Mouse (Mus musculus) lung, postnatal 14 days (tissue): ENCODE measurements around the gene Urah.

Experiments
- DNase-seq: peaks from one replicate; pipeline ENCODE4 v3.0.0; 2021

Urah gene

DNA sequence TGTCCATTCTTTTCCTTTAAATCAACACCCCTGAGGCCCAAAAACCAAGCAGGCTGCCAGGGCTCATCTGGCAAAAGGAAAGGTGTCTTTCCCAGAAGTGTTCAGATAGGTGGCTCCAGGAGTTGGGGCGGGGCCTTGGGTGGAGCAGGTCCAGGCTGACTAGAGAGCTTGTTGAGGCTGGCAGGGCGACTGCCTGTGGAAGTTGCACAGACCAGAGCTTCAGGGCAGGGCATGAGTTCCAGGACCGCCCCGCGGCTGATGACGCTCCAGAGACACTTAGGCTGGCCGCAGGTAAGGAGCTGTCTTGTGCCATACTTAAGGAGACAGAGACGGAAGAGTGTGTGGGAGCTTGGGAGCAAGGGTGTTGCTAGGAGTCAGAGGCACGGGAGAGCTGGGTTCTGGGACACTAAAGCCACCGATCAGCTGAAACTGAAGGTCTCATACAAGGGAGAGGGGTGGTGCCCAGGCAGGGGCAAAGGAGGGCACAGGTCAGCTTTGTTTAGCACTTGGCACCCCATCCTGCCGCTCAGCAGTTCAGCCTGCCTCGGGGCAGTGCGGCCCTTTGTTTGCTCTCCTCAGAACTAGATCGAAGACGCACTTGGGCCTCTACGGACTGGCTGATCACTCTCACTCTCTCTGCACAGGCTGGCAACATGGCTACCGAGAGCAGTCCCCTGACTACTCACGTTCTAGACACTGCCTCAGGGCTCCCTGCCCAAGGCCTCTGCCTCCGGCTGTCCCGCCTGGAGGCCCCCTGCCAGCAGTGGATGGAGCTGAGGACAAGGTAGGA, at the start of gene Urah:
Urah (plus strand) TSS at position 51 of the 790 bp plus-strand sequence.
- DNase-seq, result peak; percentile 31

DNA sequence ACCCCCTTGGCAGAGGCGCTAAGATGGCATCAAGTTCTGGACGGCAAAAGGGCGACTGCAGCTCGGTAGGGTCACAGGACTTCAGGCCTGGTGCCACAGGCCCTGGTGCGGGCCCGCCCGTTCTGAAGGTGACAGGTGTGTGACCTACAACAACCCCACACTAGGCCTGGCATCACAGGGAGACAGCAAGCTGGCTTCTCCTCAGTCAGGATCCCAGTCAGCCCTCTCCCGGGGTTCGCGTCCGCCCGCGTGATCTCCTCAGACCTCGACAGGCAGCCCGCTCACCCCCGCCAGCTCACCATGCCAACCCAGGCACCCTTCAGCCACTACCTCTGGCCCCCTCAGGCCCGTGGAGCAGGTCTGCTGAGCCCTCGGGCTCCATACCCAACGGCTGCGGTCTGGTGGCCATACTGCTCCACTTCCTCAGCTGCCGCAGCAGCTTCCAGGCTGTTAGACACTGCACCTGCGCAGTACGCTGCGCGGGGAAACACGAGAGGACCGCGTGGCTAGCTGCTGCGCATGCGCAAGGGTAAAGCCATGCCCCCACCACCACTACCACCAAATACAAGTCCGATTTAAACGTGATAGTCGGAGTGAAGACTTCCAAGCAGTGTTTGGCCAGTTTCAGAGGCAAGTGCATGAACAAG, 47.3 kb upstream of the Urah start, which contains the start of gene Syce1:
Syce1 (minus strand) TSS at position 447 of the 647 bp plus-strand sequence.
- no peak for DNase-seq

DNA sequence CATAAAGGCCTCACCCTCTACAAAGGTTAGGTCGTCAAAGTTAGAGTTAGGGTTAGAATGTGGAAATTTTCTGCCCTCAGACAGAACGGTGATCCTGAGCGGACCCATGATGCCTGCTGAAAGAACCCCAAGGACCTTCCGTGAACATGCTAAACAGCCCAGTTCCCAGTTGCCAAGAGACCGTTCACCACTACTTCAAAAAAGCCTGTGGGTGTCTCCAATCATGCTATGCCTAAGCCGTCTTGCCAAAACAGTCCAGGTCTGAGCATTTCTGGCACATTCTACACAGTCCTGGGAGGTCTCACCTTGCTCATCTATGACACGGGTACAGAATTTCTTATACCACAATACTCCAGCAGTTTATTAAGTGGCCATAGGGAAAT, 46.8 kb upstream of the Urah start:
- DNase-seq, result no peak

DNA sequence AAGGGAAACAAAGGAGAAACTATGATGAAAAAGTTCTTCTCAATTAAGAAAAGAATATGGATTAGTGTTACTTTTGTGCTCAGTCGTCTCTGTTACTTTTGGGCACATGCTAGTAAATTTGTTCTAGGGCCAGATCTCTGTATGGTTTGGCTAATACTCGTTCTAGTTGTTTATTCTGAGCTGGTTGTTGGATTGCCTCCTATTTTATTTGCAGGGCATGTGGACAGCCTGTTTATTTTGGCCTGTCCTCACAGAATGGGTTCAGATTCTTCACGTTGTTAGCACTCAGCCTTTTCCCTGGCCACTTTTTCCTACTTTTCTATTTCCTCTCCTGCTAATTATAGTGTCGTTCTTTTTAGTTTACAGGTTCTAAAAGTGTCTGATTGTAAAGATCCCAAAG, 41.3 kb upstream of the Urah start:
- no peak for DNase-seq

DNA sequence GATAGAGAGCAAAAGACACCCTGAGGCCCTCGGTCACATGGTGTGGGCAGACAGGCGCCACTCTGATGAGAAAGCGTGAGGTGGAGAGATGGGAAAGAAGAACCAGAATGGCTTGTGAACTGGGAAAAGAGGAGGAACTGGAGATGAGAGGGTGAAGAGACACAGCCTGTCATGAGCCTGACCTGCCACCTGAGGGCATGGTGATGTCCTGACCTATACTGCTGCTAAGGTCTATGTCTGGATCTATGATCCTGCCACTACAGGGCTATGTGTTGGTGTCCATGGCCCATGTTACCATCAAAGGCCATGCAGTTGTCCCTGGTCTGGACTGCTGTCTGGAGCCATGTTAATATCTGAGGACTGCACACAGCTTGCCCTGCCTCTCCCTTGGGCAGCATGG, 37.2 kb upstream of the Urah start:
- DNase-seq, result no peak

DNA sequence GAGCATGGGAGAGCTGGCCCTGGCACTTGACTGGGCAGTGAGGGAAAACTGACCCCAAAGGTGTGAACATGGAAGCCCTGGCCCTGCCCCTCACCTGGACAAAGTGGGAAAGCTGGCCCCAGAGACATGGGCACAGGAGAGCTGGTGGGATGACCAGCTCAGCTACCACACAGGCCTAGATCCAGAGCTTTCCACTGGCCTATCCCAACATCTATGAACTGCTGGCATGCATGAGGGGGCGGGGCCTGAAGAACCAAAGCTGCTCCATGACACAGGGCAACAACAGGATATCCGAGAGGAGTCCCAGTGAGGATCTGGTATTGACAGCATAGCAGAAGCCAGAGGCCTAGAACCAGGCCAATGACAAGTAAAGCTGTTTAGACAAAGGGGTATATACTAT, 36.6 kb upstream of the Urah start:
- no peak for DNase-seq

DNA sequence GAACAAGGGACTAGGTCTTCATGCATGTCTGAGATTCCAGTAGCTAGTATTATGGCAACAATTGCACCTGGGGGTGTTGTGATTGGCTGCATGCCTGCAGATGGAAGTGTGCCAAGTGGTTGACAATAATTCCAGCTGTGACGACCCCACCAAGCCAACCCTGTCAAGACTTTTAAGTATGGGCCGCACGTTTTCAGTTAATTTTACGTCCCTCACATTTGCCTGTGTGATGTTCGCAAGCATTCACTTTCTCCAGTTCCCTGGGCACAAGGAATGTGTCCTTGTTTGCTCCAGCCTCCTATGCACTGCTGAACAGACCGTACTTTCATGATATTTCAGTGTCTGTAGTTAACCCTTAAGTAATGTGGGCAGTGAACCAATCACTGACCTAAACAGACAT, 32.2 kb upstream of the Urah start:
- no peak for DNase-seq

DNA sequence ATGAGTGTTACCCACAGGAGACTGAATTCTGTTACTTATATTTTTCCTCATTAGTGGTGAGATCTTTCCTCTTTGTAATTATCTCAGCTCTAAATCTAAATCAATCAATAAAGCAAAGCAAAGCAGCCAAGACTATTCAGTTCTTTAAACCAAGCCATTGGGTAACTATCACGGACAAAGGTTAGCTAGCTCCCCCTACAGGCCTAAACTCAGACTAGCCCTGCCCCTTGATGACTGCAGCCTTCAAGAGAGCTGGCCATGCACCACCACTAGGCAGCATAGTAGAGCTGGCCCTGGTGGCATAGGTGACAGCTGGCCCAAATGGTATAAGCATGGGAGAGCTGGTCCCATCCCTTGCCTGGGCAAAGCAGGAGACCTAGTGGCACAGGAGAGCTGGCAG, 29.1 kb upstream of the Urah start:
- DNase-seq, result peak; percentile 56

DNA sequence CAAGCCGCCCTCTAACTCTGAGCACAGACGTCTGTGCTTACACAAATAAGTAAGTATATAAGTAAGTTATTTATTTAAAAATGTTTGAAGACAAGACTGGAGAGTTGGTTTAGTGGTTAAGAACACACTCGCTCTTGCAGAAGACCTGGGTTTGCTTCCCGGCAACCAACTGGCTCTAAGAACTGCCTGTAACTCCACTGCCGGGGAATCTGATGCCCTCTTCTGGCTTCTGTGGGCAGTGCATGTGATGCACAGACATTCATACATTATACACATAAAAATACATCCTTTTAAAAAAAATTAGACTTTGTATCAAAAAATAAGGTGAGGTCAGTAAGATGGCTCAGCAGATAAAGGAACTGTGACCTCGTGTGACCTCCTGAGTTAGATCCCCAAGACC, 24.3 kb upstream of the Urah start:
- DNase-seq, result no peak

DNA sequence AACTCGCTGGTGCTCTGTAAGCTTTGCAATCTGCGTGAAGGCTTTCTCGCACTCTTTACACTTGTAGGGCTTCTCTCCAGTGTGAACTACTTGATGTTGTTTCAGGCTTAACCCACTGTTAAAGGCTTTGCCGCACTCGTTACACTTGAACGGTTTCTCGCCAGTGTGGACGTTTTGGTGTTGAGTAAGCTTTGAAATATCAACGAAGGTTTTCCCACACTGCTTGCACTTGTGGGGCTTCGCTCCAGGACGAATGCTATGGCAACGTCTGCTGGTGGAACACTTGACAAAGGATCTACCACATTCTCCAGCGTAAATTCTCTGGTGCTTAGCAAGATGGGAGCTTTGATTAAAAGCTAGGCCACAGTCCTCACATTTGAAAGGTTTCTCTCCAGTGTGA, 23.1 kb upstream of the Urah start:
- no peak for DNase-seq

DNA sequence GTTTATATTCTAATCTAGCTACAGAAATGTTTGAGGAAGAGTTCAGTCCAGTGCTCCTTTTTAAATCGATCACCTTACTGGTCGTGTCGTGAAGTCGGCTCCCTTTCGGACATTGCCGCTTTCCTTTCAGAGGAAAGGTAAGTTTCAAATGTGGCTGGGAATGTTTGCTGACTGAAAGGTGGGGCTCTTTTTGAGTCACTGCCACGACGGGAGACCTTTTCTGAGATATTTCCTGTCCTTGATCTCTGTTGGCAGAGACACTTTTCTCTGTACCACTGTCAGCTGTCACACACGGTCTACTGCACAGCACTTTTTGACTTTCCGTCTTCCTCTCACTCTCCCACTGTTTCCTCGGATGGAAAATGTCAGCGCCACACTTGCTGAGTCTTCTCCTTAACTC, 22.0 kb upstream of the Urah start:
- no peak for DNase-seq

DNA sequence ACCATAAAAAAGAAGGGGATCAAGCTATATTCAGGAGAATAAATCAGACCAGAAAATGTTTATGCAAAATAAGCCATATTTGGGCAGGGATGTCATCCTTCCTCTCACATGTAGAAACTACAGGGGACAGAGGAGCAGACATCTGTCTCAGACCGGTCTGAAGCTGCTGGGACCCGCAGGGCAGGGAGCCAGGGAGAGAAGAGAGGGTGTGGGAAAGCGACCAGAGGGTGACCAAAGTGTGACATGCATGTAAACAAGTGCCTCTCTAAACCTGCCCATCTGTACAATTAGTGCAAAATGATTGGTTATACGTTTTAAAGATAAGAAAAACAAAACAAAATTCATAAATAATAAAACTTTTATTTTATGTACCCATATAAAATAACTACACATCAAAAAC, 14.6 kb upstream of the Urah start:
- no peak for DNase-seq

DNA sequence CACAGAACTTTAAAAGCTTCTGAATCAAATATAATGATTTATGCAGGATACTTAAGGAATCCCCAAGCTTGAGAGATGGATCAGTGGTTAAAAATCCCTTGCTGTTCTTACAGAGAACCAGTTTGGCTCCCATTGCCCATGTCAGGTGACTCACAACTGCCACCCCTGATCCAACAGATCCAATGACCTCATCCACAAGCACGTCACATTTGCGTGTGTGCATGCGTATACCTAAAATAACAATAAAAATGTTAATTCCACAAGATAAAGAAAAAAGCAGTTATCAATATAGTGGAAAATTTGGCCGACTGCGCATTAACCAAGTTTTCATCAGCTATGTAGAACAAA, 13.5 kb upstream of the Urah start:
- no peak for DNase-seq

DNA sequence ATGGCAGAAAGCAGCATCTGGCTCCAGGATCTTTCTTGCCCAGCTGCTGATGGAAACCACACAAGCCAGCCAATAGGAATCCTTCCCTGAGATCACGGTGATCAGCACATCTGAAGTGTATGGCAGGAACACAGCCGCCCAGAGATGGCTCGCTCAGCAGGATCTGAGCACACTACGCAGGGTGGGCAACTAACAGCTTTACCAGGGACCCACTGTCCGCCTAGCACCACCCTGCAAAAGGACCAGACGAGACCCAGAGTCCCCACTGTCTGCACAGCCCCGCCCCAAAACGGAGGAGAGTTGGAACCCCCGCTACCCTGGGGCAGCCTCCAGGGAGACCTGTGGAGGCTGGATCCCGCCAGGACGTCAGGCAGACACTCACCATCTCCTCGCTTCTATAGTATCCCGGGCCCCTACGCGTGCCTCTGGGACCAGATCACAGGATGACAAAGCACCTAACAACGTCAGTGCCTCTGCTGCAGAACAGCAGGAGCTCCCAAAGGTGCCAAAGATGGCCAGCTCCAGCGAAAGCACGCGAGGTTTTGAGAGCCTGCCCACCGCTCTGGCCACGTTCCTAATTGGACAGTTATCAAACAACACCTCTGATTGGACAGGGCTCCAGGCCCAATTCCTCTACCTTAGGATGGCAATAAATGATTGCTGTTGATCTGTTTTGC, 13.0 kb upstream of the Urah start, which contains the start of gene Zfp941:
Zfp941 (minus strand) TSS at position 526 of the 677 bp plus-strand sequence.
- DNase-seq, result no peak

DNA sequence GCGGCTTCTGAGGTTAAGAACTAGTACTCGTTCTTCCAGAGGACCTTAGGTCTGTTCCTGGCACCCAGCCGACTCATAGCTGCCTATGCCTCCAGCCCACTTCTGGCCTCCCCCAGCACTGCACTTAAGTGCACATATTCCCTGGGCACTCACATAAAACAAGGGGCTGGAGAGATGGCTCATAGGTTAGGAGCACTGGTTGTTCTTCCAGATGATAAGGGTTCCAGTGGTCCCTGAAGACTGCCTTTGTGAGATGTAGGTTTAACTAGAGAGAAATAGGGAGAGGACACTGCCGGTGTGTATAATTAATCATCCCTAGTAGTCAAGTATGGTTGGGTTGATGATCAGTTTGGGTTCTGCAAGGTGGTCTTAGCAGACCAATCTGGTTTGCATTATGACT, 12.1 kb upstream of the Urah start:
- DNase-seq, result no peak

DNA sequence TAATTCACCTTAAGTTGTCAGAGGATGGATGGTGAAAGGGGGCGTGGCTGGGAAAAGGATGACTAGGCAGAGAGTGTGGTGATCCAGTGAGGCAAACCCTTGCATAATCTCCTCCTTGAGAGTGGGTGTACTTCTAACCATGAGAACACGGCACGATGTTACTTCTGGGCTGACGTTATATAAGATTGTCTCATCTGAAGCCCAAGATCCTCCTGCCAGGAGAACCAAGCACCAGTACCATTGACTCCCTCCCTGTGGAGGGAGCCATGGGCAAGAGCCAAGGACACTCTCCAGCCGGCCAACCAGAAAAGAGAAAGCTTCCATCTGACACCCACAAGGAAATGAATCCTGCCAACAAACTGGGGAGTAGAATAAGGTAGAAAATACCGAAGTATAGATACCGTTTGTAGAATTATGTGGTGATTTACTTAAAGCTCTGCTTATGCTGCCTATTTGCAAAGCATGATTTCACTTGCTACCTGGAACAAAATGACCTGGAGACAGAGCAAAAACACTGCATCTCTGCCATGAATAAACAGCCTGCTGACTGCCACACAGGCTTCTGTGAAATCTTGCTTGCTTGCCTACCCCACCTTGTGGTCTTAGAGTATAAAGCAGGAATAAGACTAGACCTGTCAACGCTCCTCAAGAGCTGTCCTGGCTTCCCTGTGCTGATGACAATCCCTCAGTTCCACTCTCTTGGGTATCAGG, 6.5 kb upstream of the Urah start:
- peak; percentile 24 for DNase-seq

DNA sequence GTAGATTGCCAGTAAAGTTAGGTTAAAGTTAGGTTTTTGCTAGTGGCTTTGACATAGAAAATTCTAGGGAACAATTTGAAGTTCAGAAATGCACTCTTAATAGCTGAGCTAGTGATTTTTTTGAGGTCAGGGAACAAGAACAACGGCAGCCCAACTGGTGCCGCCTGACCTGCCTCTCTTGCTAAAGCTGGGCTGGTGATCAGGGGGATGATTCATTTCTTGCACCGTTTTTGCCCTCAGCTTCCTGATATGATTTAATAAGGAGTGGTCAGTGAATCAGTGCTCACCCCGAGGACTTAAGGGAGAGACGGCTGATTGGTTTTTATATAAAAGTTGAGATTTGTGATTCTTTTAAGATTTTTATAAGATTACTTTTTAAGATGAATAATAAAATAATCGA, 3.4 kb upstream of the Urah start:
- DNase-seq, result no peak

DNA sequence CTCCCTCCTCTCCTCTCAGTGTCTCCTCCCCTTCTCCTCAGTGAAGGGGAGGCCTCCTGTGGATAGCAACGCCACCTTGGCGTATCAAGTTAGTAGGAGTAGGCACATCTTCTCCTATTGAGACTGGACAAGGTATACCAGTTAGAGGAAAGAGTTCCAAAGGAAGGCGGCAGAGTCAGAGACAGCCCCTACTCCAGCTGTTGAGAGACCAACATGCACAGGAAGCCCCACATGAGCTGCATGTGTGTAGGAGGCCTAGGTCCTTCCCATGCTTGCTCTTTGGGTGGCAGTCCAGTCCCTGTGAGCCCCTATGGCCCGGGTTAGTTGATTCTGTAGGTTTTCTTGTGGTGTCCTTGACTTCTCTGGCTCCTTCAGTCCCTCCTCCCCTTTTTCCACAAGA, 1.5 kb upstream of the Urah start:
- DNase-seq, result no peak

DNA sequence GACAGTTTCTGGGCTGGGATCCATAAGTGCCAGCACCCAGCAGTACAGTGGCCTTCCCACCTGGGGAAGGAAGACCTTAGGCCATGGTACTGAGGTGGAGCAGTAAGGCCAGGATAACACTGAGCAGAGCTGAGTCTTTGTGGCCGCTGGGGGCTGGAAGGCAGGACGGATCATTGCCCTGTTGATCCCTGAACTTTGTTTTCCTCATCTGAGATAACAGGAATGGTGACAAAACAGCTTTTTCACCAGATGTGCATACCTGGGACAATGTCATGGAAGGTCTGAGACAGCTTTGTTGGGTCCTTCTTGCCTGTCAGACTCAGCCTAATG, 905 bp downstream of the Urah start:
- DNase-seq, result no peak

DNA sequence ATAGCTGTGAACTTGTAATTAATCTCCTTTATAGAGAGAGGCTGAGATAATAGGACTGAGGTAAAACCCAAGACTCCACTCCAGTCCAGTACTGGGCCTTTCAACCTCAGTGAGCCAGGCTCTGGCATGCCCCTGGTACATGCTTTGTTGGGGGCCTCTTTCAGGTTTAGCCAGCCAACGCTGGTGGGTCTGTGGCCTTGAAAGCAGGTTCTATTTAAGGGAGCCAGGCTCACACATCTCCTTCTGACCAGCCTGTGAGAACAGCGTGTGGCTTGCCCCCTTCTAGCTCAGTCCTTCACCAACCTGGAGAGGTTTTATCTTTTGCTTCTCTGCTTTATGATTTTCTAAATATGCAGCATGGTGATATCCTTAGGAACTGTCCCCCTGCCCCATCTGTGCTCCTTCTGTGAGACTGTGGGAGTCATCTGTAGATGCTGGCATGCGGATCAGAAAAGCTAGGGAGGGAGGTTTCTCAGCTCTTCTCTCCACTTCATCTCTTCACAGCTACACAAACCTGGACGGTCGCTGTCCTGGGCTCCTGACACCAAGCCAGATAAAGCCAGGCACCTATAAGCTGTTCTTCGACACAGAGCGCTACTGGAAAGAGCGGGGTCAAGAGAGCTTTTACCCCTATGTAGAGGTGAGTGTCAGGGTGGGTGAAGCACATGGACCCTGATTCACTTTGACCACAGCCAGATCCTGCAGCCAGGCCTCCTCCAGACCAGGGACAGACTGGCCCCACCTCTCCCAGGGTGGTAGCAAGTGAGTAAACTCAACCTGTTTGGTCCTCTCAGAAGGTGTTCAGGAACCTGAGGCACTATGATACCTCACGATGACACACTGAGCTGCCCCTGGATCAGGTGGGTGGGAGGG, 1.7 kb downstream of the Urah start:
- no peak for DNase-seq

DNA sequence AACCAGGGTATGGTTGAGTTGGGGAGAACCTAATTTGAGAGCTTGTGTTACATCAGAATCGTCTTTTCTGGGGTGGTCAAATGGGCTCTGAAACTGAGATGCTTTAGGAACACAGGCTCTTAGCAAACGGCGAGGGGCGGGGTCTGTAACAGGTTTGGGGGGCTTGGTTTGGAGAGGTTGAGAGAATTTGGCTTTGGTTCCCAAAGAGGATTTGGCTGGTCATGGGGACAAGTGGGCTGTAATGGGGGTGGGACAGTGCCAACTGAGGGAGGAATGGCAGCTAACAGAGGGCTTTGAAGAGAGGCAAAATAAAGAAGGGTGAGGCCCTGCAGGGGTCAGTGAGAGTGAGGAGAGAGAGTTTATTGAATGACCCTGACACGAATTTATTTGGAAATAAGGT, 4.7 kb downstream of the Urah start:
- DNase-seq, result no peak
